Mouse (Mus musculus): Measurements from ENCODE around the gene Ninl.
A peak's percentile ranks its signal among the peaks of the same experiment; 100 is the strongest.

DNA sequence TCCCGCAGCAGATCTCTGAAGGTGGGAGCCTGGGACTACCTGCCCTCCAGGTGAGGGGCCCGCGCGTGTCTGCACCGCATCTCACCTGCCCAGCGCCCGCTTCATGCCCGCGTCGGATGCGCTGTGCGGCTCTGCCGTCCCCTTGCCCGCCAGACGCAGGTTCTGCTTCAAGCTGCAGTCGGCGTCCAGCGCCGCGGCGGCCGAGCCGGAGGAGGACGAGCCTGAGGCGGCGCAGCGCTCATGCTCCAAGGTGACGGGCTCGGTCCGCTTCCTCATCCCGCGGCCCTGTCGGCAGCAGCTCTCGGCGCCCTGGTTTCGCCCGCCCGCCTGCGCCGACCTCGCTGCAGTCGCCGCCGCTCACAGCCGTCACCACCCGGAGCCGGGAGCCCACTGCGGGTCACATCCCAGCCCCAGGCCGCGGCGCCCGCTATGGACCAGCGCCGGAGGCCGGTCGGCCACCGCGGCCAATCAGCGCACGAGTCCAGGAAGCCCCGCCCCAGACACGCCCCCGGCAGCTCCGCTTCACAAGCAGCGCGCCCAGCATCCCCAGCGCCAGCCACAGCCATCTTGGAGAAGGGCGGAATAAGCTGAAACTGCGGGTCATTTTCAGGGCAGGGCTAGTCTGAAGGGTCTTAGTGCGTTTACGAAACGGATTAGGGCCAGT lies 134.8 kb downstream of the Ninl start, which contains the start of gene Abhd12:
- TF ChIP-seq CTCF (IDR thresholded peaks at IDR 0.05; ENCODE audit: control insufficient read depth, insufficient read depth, low read length) (no peak), POLR2A (IDR thresholded peaks at IDR 0.05; ENCODE audit: borderline replicate concordance, control insufficient read depth, low read depth, low read length) (peak; percentile 91; the same call in 1 of the 2 replicates)

Measured in bone marrow, adult 2 months (tissue).